Mouse (Mus musculus): Measurements from ENCODE around the gene Mtrf1. TPM values are rescaled to one million over a fixed set of nuclear protein-coding genes. Genes with fewer than 3 reads are reported as not detected.
A peak's percentile ranks its signal among the peaks of the same experiment; 100 is the strongest.

Gene Mtrf1
- polyA plus RNA-seq (2012; rRNA removed): 7.4 and 7.6 TPM in 2 replicates

DNA sequence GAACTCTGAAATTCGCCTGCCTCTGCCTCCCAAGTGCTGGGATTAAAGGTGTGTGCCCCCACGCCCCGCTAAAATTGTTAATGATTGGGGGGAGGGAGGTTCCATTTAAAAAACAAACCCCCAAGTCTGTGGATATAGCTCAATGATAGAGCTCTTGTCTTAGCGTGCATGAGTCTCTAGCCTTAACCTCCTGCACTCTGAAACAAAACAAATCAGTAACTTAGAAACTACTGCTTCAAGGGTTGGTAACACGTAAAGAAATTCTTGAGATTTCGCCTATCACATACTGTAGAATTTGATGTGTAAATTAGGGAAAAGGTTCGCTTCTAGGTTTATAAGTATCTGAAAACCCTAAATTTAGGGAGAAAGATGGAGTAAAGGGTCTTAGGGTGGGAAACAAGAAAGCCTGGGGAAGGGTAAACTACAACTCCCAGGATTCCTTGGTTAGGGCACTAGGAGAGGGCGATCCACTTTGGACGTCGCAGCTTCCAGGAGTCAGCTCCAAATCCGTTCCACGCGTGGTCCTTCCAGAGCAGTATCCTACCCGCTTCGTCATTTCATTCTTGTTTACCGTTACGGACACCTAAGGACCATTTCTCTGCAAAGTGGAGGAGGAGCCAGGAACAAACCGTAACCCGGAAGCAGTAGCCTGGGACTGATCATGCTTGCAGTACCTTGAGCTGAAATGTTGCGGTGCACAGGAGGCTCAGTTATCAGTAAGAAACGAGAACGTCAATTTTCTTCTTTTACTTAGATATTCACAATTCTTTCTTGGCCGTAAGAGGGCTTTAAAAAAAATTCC lies at the start of gene Mtrf1:
Gene Mtrf1, plus strand, starts transcription at position 452 of the 802 bp plus-strand sequence.
- TF ChIP-seq POLR2A (IDR thresholded peaks at IDR 0.05; ENCODE audit: extremely low read depth, insufficient read depth, low read length): peak; percentile 71
- no peak for TF ChIP-seq CTCF (IDR thresholded peaks at IDR 0.05; ENCODE audit: extremely low read depth, insufficient read depth, low read length)

DNA sequence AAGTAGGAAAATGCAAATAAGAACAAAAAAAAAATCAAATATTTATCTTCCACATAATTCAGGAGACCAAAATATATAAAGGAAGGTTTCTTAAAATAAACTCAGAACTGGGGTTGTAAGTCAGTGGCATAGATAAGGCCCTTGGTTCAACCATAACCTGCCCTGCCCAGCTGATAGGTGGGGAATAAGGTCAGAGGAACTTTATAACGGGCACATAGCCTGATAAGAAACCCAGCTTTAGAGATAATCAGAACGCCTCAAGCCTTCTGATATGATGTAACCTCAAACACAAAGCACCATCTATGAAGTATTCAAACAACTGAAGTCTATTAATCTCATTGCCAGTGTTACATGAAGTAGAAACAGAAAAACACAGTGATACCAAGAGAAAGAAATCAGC lies 39.5 kb upstream of the Mtrf1 start:
- no peak for TF ChIP-seq POLR2A (IDR thresholded peaks at IDR 0.05; ENCODE audit: extremely low read depth, insufficient read depth, low read length)
- TF ChIP-seq CTCF (IDR thresholded peaks at IDR 0.05; ENCODE audit: extremely low read depth, insufficient read depth, low read length): no peak
- Histone ChIP-seq H3K4me3 (ENCODE audit: insufficient read depth, low read length) (no peak overlapping the region), H3K27ac (ENCODE audit: insufficient read depth, low read length) (no peak overlapping the region), H3K4me1 (ENCODE audit: control insufficient read depth, insufficient read depth, low read length) (no peaks in the 10 kb centered on the region)

More for the DNA sequence above, at the start of gene Mtrf1:
- Histone ChIP-seq H3K4me3 (ENCODE audit: insufficient read depth, low read length) (peak within 1 kb of the TSS; percentile 55), H3K4me1 (ENCODE audit: control insufficient read depth, insufficient read depth, low read length) (no peaks in the 10 kb centered on the region), H3K27ac (ENCODE audit: insufficient read depth, low read length) (peak within 1 kb of the TSS; percentile 37)

DNA sequence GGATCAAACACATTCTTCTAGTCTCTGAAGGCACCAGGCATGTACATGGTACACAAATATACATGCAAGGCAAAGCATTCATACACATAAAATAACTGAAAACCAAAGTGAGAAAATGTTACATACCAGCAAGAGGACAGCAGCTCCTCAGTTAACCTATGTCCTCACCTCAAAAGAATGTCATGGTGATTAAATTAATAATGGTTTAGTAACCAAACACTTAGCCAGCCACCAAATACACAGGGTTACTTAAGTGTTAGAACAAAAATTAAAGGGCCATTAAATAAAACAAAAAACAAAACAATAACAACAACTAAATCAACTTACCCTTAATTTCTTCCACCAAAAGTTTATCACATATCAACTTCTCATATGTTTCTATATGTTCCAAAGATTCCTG lies 20.5 kb upstream of the Mtrf1 start:
- Histone ChIP-seq H3K4me3 (ENCODE audit: insufficient read depth, low read length) (no peak overlapping the region), H3K27ac (ENCODE audit: insufficient read depth, low read length) (no peak overlapping the region), H3K4me1 (ENCODE audit: control insufficient read depth, insufficient read depth, low read length) (no peaks in the 10 kb centered on the region)
- no peak for TF ChIP-seq POLR2A (IDR thresholded peaks at IDR 0.05; ENCODE audit: extremely low read depth, insufficient read depth, low read length)
- TF ChIP-seq CTCF (IDR thresholded peaks at IDR 0.05; ENCODE audit: extremely low read depth, insufficient read depth, low read length): no peak

DNA sequence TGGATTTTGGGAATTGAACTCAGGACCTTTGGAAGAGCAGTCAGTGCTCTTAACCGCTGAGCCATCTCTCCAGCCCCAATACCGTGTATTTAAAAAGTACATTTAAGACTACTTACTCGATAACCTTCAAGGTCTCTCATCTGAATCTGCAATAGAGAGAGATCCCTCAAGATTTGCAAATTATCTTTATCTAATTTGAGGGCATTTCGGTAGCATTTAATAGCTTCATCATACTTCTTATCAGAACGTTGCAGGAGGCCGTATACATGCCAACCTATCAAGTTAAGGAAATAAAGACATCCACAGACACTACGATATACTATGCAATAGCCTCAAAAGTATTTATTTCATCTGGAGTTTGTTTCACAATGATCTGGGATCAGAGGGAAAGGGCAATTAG lies 14.5 kb upstream of the Mtrf1 start:
- TF ChIP-seq POLR2A (IDR thresholded peaks at IDR 0.05; ENCODE audit: extremely low read depth, insufficient read depth, low read length): no peak
- no peak for TF ChIP-seq CTCF (IDR thresholded peaks at IDR 0.05; ENCODE audit: extremely low read depth, insufficient read depth, low read length)
- H3K27ac ChIP-seq (ENCODE audit: insufficient read depth, low read length): no peak overlapping the region
- no peaks in the 10 kb centered on the region for H3K4me1 ChIP-seq (ENCODE audit: control insufficient read depth, insufficient read depth, low read length)
- H3K4me3 ChIP-seq (ENCODE audit: insufficient read depth, low read length): no peak overlapping the region

DNA sequence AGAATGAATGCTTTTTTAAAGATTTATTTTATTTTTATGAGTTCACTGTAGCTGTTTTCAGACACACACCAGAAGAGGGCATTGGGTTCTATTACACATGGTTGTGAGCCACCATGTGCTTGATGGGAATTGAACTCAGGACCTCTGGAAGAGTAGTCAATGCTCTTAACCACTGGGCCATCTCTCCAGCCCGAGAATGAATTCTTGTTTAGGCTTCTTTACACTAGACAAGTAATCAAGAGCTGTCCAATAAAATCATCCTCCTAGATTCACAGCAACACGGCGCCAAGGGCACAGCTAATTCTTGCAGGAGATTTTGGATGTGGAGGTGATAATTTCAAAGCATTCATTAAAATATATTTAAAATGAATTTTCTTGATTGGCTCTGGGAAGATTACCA lies 9.3 kb upstream of the Mtrf1 start:
- H3K27ac ChIP-seq (ENCODE audit: insufficient read depth, low read length): no peak overlapping the region
- no peaks in the 10 kb centered on the region; the same call in 1 of the 2 replicates for H3K4me1 ChIP-seq (ENCODE audit: control insufficient read depth, insufficient read depth, low read length)
- TF ChIP-seq POLR2A (IDR thresholded peaks at IDR 0.05; ENCODE audit: extremely low read depth, insufficient read depth, low read length) (no peak), CTCF (IDR thresholded peaks at IDR 0.05; ENCODE audit: extremely low read depth, insufficient read depth, low read length) (no peak)
- H3K4me3 ChIP-seq (ENCODE audit: insufficient read depth, low read length): no peak overlapping the region

DNA sequence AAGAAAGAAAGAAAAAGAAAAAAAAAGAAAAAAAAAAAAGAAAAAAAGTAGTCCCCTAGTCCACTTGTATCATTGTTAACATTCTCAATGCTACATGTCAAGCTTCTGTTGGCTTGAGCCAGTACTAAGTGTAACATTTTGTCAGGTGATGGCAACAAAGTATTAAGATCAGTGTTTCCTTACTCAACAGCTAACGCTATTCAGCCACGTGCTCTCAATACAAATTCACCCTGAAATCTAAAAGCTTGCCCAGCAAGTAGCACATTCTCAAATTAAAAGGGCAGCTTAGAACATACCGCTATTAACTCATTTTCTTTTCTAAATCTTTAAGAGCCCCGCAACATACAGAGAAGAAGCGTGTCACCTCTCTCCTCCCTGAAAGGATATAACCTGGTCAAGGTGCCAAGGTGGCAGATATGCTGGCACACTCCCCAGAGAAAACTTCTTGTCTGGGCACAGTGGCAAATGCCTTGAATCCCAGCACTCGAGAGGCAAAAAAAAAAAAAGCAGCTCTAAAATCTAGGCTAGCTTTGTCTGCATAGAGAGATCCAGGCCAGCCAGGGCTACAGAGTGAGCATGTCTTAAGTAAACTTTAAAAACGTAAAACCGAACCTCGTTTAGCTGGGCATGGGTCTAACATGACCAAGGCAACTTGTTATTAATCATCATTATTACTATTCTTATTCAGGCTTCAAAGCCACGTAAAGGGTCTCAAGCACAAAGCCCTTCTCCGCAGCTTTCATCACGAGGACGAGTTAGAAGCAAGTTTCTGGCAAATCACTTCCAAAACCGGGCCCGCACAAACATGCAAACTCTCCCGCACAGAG lies 7.9 kb upstream of the Mtrf1 start:
- H3K4me1 ChIP-seq (ENCODE audit: control insufficient read depth, insufficient read depth, low read length): no peaks in the 10 kb centered on the region; the same call in 1 of the 2 replicates
- peak overlapping the region; percentile 94 for H3K27ac ChIP-seq (ENCODE audit: insufficient read depth, low read length)
- TF ChIP-seq CTCF (IDR thresholded peaks at IDR 0.05; ENCODE audit: extremely low read depth, insufficient read depth, low read length) (no peak), POLR2A (IDR thresholded peaks at IDR 0.05; ENCODE audit: extremely low read depth, insufficient read depth, low read length) (no peak)
- H3K4me3 ChIP-seq (ENCODE audit: insufficient read depth, low read length): peak overlapping the region; percentile 54

DNA sequence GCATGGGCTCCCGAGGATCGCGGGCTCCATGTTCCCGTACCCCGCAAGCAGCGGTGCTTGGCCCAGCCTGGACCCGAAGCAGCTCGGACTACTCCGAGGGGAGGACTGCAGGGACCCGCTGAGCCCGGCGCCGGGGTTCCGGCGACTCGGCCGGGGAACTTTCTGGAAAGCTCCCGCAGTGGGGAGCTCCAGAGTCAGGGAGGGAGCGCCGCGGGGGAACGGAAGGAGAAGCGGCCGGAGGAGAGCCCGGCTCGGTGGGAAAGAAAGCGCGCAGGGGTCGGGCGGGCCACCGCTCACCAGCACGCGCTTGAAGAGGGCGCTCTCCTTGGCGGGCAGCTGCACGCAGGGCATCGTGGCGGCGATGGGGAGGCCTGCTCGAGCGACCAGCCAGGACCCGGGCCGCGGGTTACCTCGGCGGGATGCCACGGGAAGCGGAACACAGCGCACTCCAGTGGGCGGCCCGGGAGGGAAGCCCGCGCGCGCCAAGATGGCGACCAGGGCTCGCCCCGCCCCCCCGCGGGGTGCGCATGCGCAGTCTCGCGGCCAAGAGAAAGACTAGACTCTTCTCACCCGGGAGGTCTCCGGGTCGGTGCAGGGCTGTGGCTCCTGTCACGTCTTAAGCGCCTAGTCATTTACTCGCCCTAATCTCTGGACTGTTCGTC lies 7.2 kb upstream of the Mtrf1 start, which contains the start of gene Naa16:
Gene Naa16, minus strand, starts transcription at position 514 of the 662 bp plus-strand sequence.
- H3K4me3 ChIP-seq (ENCODE audit: insufficient read depth, low read length): peak within 1 kb of the TSS; percentile 54
- TF ChIP-seq POLR2A (IDR thresholded peaks at IDR 0.05; ENCODE audit: extremely low read depth, insufficient read depth, low read length) (peak; percentile 88), CTCF (IDR thresholded peaks at IDR 0.05; ENCODE audit: extremely low read depth, insufficient read depth, low read length) (no peak)
- no peaks in the 10 kb centered on the region; the same call in 1 of the 2 replicates for H3K4me1 ChIP-seq (ENCODE audit: control insufficient read depth, insufficient read depth, low read length)
- peak within 1 kb of the TSS; percentile 94 for H3K27ac ChIP-seq (ENCODE audit: insufficient read depth, low read length)

DNA sequence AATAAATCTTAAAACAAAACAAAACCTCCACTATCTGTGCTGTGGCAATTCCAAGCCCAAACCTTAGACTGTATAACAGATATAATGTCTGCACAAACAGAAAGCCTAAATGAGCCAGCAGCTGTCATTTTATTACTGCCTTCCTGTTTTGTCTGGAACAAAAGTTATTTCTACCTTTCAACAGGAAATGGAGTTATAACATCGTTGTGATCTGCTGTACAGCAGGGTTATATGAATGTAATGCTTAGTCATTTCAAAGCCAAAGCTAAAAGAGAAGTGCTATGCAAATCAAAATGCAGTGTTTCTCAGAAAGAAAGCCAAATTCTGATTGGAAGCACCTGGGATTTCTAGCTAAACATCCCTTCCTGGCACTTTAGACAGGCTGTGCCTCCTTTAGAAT lies 4.3 kb upstream of the Mtrf1 start:
- Histone ChIP-seq H3K4me3 (ENCODE audit: insufficient read depth, low read length) (no peak overlapping the region), H3K4me1 (ENCODE audit: control insufficient read depth, insufficient read depth, low read length) (no peaks in the 10 kb centered on the region; the same call in 1 of the 2 replicates), H3K27ac (ENCODE audit: insufficient read depth, low read length) (no peak overlapping the region)
- TF ChIP-seq POLR2A (IDR thresholded peaks at IDR 0.05; ENCODE audit: extremely low read depth, insufficient read depth, low read length) (no peak), CTCF (IDR thresholded peaks at IDR 0.05; ENCODE audit: extremely low read depth, insufficient read depth, low read length) (no peak)

DNA sequence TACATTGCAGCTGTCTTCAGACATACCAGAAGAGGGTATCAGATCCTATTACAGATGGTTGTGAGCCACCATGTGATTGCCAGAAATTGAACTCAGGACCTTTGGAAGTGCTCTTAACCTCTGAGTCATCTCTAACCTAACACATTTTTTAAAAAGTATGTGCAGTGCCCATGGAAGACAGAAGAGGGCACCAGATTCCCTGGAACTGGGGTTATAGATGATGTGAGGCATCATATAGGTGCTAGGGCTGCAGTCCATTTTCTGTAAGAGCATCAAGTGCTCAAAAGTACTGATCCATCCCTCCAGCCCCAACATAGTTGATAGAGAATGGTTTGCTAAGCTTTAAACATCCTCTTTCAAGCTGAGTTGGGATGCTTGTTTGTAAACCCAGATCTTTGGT lies 3.0 kb upstream of the Mtrf1 start:
- Histone ChIP-seq H3K27ac (ENCODE audit: insufficient read depth, low read length) (no peak overlapping the region), H3K4me3 (ENCODE audit: insufficient read depth, low read length) (no peak overlapping the region), H3K4me1 (ENCODE audit: control insufficient read depth, insufficient read depth, low read length) (no peaks in the 10 kb centered on the region)
- TF ChIP-seq POLR2A (IDR thresholded peaks at IDR 0.05; ENCODE audit: extremely low read depth, insufficient read depth, low read length): no peak
- peak; percentile 48; the same call in 1 of the 2 replicates for TF ChIP-seq CTCF (IDR thresholded peaks at IDR 0.05; ENCODE audit: extremely low read depth, insufficient read depth, low read length)

Data from cortical plate, adult 2 months (tissue).